Mouse (Mus musculus): ENCODE results near the gene Olfr324. TPM values are rescaled to one million over a fixed set of nuclear protein-coding genes. Genes with fewer than 3 reads are reported as not detected.

Olfr324 gene
- polyA plus RNA-seq (2017; shearing (Covaris generic)), result not detected

DNA sequence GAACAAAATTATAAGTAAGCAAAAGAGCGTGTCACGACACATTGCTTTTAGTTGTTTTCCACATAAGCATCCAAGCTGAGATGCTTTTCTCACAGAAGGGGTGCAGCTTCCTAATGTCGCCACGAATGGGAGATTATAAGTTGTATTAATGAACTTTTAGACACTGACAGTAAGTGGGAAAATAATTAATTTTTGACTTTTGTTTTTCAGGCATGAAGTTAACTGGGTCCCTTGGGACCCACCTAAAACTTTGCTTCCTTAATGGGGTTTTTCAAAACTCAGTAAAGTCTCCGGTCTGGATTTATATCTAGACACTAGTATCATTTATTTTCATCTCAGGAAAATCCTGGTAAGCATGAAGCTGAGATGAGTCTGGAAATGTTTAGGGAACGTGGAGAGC lies at the start of gene Olfr324:
Gene Olfr324 (plus strand): TSS at position 301 of the 400 bp plus-strand sequence.

DNA sequence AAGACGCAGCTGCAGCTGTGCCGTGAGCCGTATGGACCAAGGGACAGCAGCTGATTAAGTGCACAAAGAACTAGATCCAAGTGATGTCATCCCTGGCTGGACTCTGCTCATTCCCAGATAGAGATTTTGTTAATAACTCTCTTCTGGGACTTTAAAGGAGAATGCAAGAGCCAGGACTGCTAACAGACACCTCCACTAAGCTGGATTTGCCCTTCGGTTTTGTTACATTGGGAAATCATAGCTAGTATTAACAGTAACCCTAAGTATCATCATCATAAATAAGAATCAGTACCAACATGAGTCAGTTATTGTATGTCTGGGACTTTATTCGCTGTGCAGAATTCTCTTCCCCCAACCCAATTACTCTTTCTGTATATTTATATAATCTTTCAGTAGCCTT lies 48.6 kb upstream of the Olfr324 start, which contains the start of gene Olfr329-ps:
Gene Olfr329-ps (minus strand): TSS at position 101 of the 400 bp plus-strand sequence.

GRCm38 (mm10) chr11:58555536-58555935 lies 39.4 kb upstream of the Olfr324 start, which contains the start of gene Olfr328:
Olfr328 (minus strand) TSS chr11:58555636.

DNA sequence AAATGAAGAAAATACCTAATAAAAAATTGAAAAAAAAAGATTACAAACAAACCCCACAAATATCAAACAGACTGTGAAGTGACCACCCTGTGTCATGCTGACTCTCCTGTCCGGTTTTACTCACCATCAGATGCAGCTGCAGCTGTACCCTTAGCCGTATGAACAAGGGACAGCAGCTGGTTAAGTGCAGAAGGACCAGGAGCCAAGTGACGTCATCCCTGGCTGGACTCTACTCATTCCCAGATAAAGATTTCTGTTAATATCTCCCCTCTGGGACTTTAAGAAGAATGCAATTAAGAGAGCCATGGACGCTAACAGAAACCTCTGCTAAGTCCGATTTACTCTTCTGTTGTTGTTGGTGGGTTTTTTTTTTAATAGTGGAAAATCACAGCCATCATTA lies 24.5 kb upstream of the Olfr324 start, which contains the start of gene Olfr224:
Gene Olfr224 (minus strand): TSS at position 149 of the 400 bp plus-strand sequence.

GRCm38 (mm10) chr11:58577430-58577829 lies 17.5 kb upstream of the Olfr324 start, which contains the start of gene Olfr325:
Olfr325 (plus strand) TSS chr11:58577730.

GRCm38 (mm10) chr11:58615975-58616374 lies 21.1 kb downstream of the Olfr324 start, which contains the start of gene 2210407C18Rik:
2210407C18Rik (minus strand) TSS chr11:58616075.

GRCm38 (mm10) chr11:58630401-58630800 lies 35.5 kb downstream of the Olfr324 start, which contains the start of gene Olfr323:
Olfr323 (minus strand) TSS chr11:58630501.

DNA sequence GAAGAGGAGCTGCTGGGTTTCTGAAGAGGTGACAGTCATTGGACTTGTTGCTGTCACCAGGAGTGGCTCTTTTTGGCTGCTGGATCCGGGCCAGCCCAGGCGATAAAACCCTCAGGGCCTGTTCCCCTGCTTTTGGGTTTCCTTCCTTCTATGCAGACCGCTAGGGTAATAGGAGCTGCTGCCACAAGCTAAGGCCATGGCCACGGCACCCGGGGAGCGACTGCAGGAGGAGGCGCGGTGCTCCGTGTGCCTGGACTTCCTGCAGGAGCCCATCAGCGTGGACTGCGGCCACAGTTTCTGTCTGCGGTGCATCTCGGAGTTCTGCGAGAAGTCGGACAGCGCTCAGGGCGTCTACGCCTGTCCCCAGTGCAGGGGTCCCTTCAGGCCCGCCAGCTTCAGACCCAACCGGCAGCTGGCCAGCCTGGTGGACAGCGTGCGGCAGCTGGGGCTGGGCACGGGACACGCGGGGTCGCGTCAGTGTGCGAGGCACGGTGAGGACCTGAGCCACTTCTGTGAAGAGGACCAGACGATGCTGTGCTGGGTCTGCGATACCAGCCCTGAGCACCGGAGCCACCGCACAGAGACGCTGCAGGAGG lies 45.5 kb downstream of the Olfr324 start, which contains the start of gene Trim58:
Gene Trim58 (plus strand): TSS at position 194 of the 596 bp plus-strand sequence.

Other genes starting within 250 kb of the Olfr324 start
- not detected for gene Lypd8, start 216.1 kb upstream of the Olfr324 start, polyA plus RNA-seq (2017; shearing (Covaris generic))
- not detected for gene 1810065E05Rik, start 174.0 kb upstream of the Olfr324 start, polyA plus RNA-seq (2017; shearing (Covaris generic))
- gene Gm12253, start 162.6 kb upstream of the Olfr324 start, polyA plus RNA-seq (2017; shearing (Covaris generic)), result 0.13 TPM
- not detected for gene Lypd9, start 142.2 kb upstream of the Olfr324 start, polyA plus RNA-seq (2017; shearing (Covaris generic))
- not detected for gene Olfr30, start 132.8 kb upstream of the Olfr324 start, polyA plus RNA-seq (2017; shearing (Covaris generic))
- gene Olfr332, start 102.6 kb upstream of the Olfr324 start, polyA plus RNA-seq (2017; shearing (Covaris generic)), result not detected
- not detected for gene Olfr331, start 92.5 kb upstream of the Olfr324 start, polyA plus RNA-seq (2017; shearing (Covaris generic))
- gene Olfr330, start 60.3 kb upstream of the Olfr324 start, polyA plus RNA-seq (2017; shearing (Covaris generic)), result 0.17 TPM
- gene Olfr329-ps, start 48.7 kb upstream of the Olfr324 start, polyA plus RNA-seq (2017; shearing (Covaris generic)), result not detected
- gene Olfr328, start 39.5 kb upstream of the Olfr324 start, polyA plus RNA-seq (2017; shearing (Covaris generic)), result not detected
- gene Olfr224, start 24.6 kb upstream of the Olfr324 start, polyA plus RNA-seq (2017; shearing (Covaris generic)), result not detected
- not detected for gene Olfr325, start 17.4 kb upstream of the Olfr324 start, polyA plus RNA-seq (2017; shearing (Covaris generic))
- not detected for gene 2210407C18Rik, start 21.0 kb downstream of the Olfr324 start, polyA plus RNA-seq (2017; shearing (Covaris generic))
- gene Olfr323, start 35.4 kb downstream of the Olfr324 start, polyA plus RNA-seq (2017; shearing (Covaris generic)), result not detected
- not detected for gene Trim58, start 45.4 kb downstream of the Olfr324 start, polyA plus RNA-seq (2017; shearing (Covaris generic))
- gene Olfr322, start 63.7 kb downstream of the Olfr324 start, polyA plus RNA-seq (2017; shearing (Covaris generic)), result not detected
- not detected for gene Olfr320, start 86.0 kb downstream of the Olfr324 start, polyA plus RNA-seq (2017; shearing (Covaris generic))
- gene Olfr319, start 104.0 kb downstream of the Olfr324 start, polyA plus RNA-seq (2017; shearing (Covaris generic)), result not detected
- gene Olfr318, start 128.9 kb downstream of the Olfr324 start, polyA plus RNA-seq (2017; shearing (Covaris generic)), result not detected
- gene Olfr317, start 144.1 kb downstream of the Olfr324 start, polyA plus RNA-seq (2017; shearing (Covaris generic)), result not detected
- gene Olfr316, start 157.6 kb downstream of the Olfr324 start, polyA plus RNA-seq (2017; shearing (Covaris generic)), result not detected
- not detected for gene Olfr315, start 178.1 kb downstream of the Olfr324 start, polyA plus RNA-seq (2017; shearing (Covaris generic))
- gene Olfr314, start 187.8 kb downstream of the Olfr324 start, polyA plus RNA-seq (2017; shearing (Covaris generic)), result not detected
- gene Fam183b, start 206.8 kb downstream of the Olfr324 start, polyA plus RNA-seq (2017; shearing (Covaris generic)), result 0.66 TPM
- gene Olfr313, start 219.9 kb downstream of the Olfr324 start, polyA plus RNA-seq (2017; shearing (Covaris generic)), result not detected
- gene Olfr312, start 234.1 kb downstream of the Olfr324 start, polyA plus RNA-seq (2017; shearing (Covaris generic)), result not detected
- gene Olfr311, start 244.1 kb downstream of the Olfr324 start, polyA plus RNA-seq (2017; shearing (Covaris generic)), result not detected

All from CD4-positive, CD25-positive, alpha-beta regulatory T cell (primary cell).